Mouse (Mus musculus): ENCODE measurements around the gene Dars.
"Not testable (repeated sequence)": the region's sequence is repeated elsewhere in the genome, so short reads cannot be mapped to it uniquely, and the experiment has no call there.

The Dars gene

GRCm38 (mm10) chr1:128344232-128344631 lies 72.9 kb downstream of the Dars start:
- no peak for DNase-seq (ENCODE audit: low read depth, low spot score)

GRCm38 (mm10) chr1:128337708-128338320 lies 79.4 kb downstream of the Dars start:
- no peak for DNase-seq (ENCODE audit: low read depth, low spot score)

GRCm38 (mm10) chr1:128330313-128330712 lies 86.9 kb downstream of the Dars start:
- no peak for DNase-seq (ENCODE audit: low read depth, low spot score)

GRCm38 (mm10) chr1:128328218-128328617 lies 89.0 kb downstream of the Dars start, which contains the start of gene Lct:
Lct (minus strand) TSS chr1:128328318.
- DNase-seq (ENCODE audit: low read depth, low spot score), result no peak

- DNase-seq (ENCODE audit: low read depth, low spot score), result no peak
These were observed 90.0 kb downstream of the Dars start for GRCm38 (mm10) chr1:128327165-128327564.

GRCm38 (mm10) chr1:128324776-128325175 lies 92.4 kb downstream of the Dars start:
- DNase-seq (ENCODE audit: low read depth, low spot score), result no peak

- DNase-seq (ENCODE audit: low read depth, low spot score), result no peak
These were observed 94.0 kb downstream of the Dars start for GRCm38 (mm10) chr1:128323026-128323643.

GRCm38 (mm10) chr1:128319266-128319665 lies 97.9 kb downstream of the Dars start:
- not testable (repeated sequence) for DNase-seq (ENCODE audit: low read depth, low spot score)

GRCm38 (mm10) chr1:128314665-128315064 lies 102.5 kb downstream of the Dars start:
- DNase-seq (ENCODE audit: low read depth, low spot score), result no peak
